Mouse (Mus musculus) heart, postnatal 4 days (tissue): Measurements from ENCODE around the gene Thada. TPM values are rescaled to one million over a fixed set of nuclear protein-coding genes. Genes with fewer than 3 reads are reported as not detected.

ENCODE experiments used
- DNase-seq: peaks from one replicate; pipeline ENCODE4 v3.0.0; 2021
- total RNA-seq, 2 experiments: library from RNA; stranded (reverse); gene quantifications; 2 replicates each; pipeline ENCODE4 v1.2.3; 2021

Gene Thada
- total RNA-seq, 2 experiments from 2014 or later: 12.8 to 16.2 TPM

GRCm38 (mm10) chr17:84183291-84183781 is 282.7 kb downstream of the Thada start:
- DNase-seq: peak; percentile 90

DNA sequence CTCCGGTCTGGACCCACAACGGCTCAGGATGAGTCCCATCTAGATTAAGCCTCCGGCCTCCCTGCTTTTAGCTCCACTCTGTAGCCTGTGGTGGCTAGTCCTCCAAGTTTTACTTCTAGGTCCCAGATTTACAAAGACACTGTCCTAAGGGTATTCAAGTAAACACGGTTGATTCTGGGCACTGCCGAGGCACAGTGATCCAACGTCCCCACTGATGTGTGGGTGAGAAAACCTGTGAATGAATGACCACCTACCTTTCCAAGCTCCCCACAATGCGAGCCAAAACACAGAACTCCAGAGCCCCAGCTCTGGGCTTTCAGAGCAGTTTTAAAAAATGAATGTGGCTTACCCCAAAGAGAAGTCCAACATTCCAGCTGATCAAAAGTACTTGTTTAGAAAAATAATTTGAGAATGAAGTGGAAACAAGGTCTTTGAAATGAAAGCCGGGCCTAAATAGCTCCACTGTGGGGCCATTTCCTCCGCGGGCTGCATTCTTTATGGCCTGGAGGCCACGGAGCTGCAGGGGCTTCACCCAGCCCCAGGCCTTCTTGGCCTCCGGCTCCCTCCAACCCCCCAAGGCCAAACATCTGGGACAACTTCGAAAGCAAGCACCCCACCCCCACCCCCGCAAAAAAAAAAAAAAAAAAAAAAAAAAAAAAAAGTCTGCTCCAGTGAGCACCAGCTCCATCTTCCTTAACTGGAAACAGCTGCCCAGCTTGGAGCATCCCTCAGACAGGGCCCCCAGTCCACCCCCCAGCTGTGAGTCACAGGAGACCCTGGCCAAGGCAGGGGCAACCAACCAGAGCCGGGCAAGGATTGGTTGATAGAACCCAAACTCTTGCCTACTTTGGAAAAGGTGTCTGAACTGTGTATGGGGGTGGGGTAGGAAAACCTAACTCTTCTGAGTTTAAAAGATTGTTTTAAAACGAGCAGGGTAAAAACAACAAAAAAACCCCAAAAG is 283.4 kb downstream of the Thada start:
- DNase-seq: peak; percentile 52

DNA sequence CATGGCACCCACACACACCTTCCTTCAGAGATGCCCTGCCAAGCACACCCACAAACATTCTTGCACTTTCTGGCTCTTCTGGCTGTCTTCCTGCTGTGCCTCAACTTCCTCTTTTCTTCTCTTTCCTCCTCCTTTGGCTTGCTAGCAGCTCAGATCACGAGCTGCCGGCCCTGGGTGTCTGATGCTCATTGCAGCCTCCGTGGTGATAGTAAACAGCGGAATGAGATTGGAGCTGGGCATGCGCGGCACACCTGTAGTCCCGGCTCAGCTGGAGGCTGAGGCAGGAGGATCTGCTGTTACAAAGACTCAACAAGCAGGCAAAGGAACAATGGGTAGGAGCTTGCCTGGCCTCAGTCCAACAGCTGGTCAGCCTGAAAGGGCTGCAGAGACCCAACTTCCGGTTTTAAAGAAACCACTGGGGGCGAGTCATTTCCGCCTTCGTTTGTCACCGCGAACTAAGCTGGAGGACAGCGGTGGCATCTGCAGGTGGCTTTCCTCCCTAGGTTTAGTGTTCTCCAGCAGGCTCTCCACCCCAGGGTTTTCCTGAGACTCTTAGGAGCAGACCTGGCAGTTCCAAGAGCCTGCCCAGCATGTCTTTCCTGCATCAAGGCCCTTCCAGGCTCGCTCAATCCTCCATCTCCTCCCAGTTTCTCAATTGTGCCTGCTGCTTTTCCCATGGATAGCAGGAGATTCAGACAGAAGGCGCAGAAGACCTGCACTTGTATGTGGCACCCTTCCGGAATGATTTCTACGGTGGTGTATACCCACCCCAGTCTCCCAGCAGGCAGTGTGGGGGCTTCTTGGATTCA is 284.3 kb downstream of the Thada start:
- peak; percentile 72 for DNase-seq

DNA sequence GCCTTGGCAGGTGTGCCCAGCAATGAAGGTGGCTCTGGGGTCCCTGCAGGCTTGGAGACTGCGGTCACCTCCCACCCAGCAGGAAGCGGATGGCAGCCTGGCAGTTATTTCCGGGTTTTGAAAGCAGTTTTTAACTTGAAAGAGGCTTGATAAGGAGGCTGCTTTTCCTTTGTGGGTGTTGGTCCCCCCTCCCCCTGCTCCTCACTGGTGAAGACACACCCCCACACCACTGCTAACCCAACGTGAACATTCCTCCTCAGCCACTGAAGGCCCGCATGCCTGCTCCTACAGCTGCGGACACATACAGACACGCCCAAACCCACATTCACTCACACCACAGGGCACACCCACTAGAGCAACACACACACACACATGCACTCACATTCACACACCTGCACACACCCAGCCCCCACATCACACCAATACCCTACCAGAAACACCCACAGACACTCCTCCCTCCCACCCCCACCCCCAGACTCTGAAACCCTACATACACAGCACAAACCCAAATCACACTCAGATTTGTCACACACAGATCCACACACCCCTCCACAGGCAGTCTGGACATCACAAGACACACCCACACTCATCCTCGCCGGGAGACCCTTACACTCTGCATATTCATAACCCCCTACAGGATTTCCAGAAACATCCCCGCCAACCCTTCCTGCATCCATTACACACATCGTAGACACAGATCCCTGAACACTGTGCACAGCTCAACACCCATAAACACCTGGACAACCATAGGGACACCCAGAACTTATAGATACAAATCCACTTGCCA is 285.1 kb downstream of the Thada start:
- peak; percentile 49 for DNase-seq

DNA sequence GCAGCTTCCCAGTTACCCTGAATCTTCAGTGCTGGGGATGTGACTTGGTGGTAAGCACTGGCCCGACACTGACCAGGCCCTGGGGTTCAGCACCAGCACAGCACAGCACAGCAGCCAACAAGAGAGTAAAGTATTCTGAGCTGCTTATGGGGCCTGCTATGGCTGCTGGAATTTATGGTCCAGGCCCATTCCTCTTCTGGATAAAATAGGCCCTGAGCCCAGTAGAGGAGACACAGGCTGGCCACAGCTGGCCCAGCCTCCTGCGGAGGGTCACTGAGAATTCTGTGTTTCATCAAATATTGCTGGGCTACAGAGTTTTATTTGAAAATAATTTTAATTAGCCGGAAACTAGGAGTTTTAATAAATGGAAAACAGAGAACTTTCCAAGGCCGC is 286.0 kb downstream of the Thada start:
- peak; percentile 39 for DNase-seq

- peak; percentile 4 for DNase-seq
Observed at GRCm38 (mm10) chr17:84179026-84179972, 286.7 kb downstream of the Thada start.

DNA sequence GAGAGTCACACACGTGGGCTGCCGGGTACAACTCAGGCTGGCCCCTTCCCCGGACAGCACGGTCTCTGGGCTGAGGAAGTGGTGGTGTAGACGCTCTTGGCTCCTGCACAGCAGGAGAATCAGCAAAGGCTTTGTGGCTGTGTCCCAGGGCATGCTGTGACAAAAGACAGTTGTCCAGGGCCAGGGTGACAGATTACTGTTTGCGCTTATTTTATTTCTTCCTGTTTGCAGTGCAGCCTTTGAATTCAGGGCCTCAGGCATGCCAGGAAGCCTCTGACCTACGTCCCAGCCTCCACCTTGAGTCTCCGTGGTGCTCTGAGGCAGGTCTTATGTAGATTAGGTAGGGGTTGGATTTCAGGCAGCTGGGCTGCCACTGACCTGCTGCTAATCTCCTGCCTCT is 288.5 kb downstream of the Thada start:
- peak; percentile 15 for DNase-seq

- DNase-seq: peak; percentile 2
Observed at GRCm38 (mm10) chr17:84176446-84176845, 289.6 kb downstream of the Thada start.

DNA sequence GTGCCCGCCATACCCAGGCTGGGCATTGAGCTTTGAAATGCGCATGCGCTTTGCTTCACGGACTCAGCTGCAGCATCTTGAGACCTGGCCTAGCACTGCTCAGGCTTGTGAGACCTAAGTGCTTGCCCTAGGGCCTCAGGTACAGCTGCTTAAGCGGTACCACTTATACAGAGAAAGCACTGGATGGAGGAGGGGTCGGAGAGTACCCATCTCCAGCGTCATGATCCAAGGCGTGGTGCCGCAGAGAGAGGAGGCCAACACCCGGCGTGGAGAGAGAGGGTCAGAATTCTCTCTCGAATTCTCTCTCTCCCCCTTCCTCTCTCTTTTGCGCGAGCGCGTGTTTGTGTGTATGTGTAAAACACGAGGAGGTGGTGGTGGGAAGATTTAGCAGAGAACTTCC is 290.8 kb downstream of the Thada start:
- peak; percentile 4 for DNase-seq

- peak; percentile 1 for DNase-seq
Observed at GRCm38 (mm10) chr17:84167377-84167776, 298.6 kb downstream of the Thada start.

GRCm38 (mm10) chr17:84166135-84166860 is 299.7 kb downstream of the Thada start:
- DNase-seq: peak; percentile 2

- no peak for DNase-seq
Observed at GRCm38 (mm10) chr17:84165735-84166134, 300.3 kb downstream of the Thada start.

DNA sequence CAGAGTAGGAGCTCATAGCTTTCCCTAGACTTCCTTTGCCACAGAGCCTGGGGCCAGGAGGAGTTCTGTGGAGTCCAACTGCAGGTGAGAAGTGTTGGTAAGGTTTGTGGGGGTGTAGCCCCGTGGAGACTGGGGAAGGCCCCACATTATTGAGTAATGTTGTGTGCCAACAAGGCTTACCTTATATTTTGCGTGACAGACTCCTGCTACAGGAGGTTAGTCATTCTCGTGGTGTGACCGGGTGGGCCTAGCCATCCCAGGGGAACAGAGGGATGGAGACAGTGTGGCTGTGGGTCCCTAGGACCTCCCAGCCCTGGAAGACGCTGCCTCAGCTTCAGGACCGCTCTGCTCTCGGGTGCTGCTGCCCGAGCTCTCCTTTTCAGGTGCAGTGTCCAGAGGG is 301.9 kb downstream of the Thada start:
- DNase-seq: peak; percentile 4

GRCm38 (mm10) chr17:84163066-84163785 is 302.8 kb downstream of the Thada start:
- DNase-seq: peak; percentile 3

GRCm38 (mm10) chr17:84162211-84162760 is 303.7 kb downstream of the Thada start:
- DNase-seq: peak; percentile 37

DNA sequence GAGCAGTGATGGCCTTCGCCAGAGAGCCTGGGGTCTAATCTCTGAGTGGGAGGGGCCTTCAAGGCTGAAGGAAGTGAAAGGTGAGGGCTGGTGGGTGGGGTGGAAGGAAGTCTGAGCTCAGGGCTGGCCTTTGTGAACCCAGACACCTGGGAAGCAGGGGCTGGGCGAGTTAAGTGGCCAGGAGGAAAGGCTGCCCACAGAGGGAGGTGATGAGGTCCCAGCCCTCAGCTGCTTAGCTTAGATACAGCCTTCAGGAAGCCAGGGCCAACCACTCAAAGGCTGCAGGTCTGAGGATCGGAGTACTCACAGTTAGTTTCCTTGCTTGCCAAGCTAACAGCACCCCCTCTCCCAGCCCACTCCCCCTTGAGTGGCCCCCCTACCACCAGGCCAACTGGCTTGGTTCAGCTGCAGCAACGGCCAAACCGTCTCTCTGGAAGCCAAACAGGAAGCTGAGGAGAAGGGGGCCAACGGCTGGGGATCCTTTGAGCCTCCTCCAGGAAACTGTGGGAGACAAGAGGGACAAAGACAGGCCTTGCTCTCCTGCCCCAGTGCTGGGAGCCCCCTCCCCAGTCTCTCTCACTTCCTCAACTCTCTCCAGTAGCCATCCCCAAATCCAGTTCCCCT is 304.7 kb downstream of the Thada start:
- peak; percentile 63 for DNase-seq

- no peak for DNase-seq
Observed at GRCm38 (mm10) chr17:84158891-84159290, 307.1 kb downstream of the Thada start.

GRCm38 (mm10) chr17:84158461-84158795 is 307.6 kb downstream of the Thada start:
- no peak for DNase-seq
